11 mouse cellular contexts compared by ENCODE assay signal in the genomic region with DNA sequence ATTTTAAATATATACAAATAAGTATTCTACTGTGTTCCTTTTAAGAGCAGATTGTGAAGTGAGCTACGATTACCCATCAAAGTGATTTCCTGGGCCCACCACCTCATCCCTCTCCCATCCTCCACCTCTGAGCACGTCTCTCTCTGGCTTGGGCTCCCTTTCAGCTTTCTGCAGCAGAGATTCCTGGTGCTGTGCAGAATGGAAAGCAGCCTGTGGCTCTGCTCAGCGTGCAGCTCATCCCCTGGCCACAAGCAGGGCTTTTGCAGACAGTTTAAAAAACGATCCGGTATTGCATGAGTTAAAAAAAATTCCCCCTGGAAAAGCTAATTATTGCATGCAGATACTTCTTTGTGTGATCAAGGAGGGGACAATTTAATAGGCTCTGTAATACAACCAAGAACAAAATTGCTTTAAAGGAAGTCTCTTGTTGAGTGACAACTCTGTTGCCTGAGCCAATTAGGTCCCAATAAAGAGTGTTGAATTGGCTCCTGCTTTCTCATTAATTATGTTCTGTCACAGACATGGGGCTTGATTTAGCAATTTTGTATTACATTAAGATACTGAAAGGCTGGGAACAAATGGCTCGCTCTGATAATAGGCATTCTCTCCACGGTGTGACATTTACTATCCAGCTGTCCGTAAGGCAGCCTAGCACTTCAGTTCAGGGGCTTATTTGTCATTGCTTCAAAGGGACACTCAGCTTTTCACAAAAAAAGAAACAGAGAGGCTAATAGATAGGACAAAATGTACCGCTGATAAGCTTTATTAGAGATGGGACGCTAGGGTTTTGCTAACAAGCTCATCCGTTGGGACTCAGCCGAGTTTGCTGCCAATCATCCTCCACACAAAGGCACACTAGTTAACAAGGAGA.
A peak's percentile ranks its signal among the peaks of the same experiment; 100 is the strongest.
DNase-seq lines count a peak whose midpoint lies in the region; ATAC-seq lines count a peak whose summit lies in the region.
"Had no signal": no experiment of that assay in that cellular context is flagged by ENCODE, and none has a peak within 500 bp of the region (broad histone marks: within the 10 kb centered on the region; RNA-seq: fewer than 3 reads in every experiment).

No protein-coding gene starts in this region.

- no peak for DNase-seq in heart, adult 18-20 months
- peak; percentile 56 for DNase-seq in brain, adult 2 months (ENCODE audit: low read depth, low spot score)
- peak; percentile 25 for DNase-seq in midbrain, embryonic 10.5 days (ENCODE audit: low spot score)
- DNase-seq in thymus, postnatal 0 days (ENCODE audit: low spot score), result no peak
- DNase-seq in adrenal gland, postnatal 25 days, result no peak
- DNase-seq in adrenal gland, adult 8-10 months, result no peak
- DNase-seq: adrenal gland, adult 2 months had no signal

- no peak for ATAC-seq in heart, embryonic 14.5 days (ENCODE audit: insufficient number of reproducible peaks, insufficient read depth, low FRiP score, low read depth)
- peak; percentile 92 for ATAC-seq in forebrain, embryonic 13.5 days

- no peaks in the 10 kb centered on the region for H3K9me3 ChIP-seq in heart, embryonic 14.5 days (ENCODE audit: control insufficient read depth, low read length)
- H3K9me3 ChIP-seq in forebrain, embryonic 13.5 days (replicated peaks), result peaks cover 1% of the 10 kb centered on the region; the same call in 1 of the 2 replicates
- H3K9me3 ChIP-seq in midbrain, embryonic 10.5 days (replicated peaks), result no peaks in the 10 kb centered on the region; the same call in 1 of the 2 replicates
- H3K9me3 ChIP-seq: embryonic facial prominence, embryonic 15.5 days; liver, embryonic 15.5 days had no signal

- H3K36me3 ChIP-seq in heart, embryonic 14.5 days (ENCODE audit: control insufficient read depth, insufficient read depth, low read length), result no peaks in the 10 kb centered on the region
- H3K36me3 ChIP-seq in forebrain, embryonic 13.5 days (ENCODE audit: poor library complexity, severe bottlenecking), result 0 out of 2 replicates have a peak, but pooled peaks cover 2% of the 10 kb centered on the region
- no peaks in the 10 kb centered on the region for H3K36me3 ChIP-seq in midbrain, embryonic 10.5 days
- H3K36me3 ChIP-seq: embryonic facial prominence, embryonic 15.5 days; liver, embryonic 15.5 days had no signal

- no peak overlapping the region for H3K27ac ChIP-seq in heart, embryonic 14.5 days (replicated peaks in 1 of 2; ENCODE audit: control insufficient read depth in 1 of 2, insufficient read depth in 1 of 2, low read depth in 2 of 2, low read length in 2 of 2)
- peak overlapping the region; percentile 99 for H3K27ac ChIP-seq in forebrain, embryonic 13.5 days
- H3K27ac ChIP-seq in midbrain, embryonic 10.5 days (replicated peaks), result no peak overlapping the region
- H3K27ac ChIP-seq: embryonic facial prominence, embryonic 15.5 days; liver, embryonic 15.5 days had no signal

- H3K9ac ChIP-seq in heart, embryonic 14.5 days (ENCODE audit: low read length), result no peak overlapping the region
- peak overlapping the region; percentile 58; the same call in 1 of the 2 replicates for H3K9ac ChIP-seq in forebrain, embryonic 13.5 days
- H3K9ac ChIP-seq: embryonic facial prominence, embryonic 15.5 days; liver, embryonic 15.5 days had no signal

- peaks cover 0 to 4% of the 10 kb centered on the region in 2 experiments; a peak in 2 of 4 replicates for H3K4me1 ChIP-seq in heart, embryonic 14.5 days (ENCODE audit: control insufficient read depth in 2 of 2, insufficient read depth in 2 of 2, low read length in 2 of 2)
- peaks cover 74% of the 10 kb centered on the region for H3K4me1 ChIP-seq in forebrain, embryonic 13.5 days
- H3K4me1 ChIP-seq in midbrain, embryonic 10.5 days, result peaks cover 40% of the 10 kb centered on the region
- H3K4me1 ChIP-seq: liver, embryonic 15.5 days had no signal

- H3K4me2 ChIP-seq in heart, embryonic 14.5 days (ENCODE audit: low read length), result peak overlapping the region; percentile 22
- H3K4me2 ChIP-seq in forebrain, embryonic 13.5 days, result peak overlapping the region; percentile 54
- H3K4me2 ChIP-seq: embryonic facial prominence, embryonic 15.5 days; liver, embryonic 15.5 days had no signal

- WGBS in heart, embryonic 14.5 days, result 26% methylated on average over 12 of the region's 12 CpGs
- WGBS in forebrain, embryonic 13.5 days, result 2% methylated on average over 12 of the region's 12 CpGs
- 15% methylated on average over 12 of the region's 12 CpGs for WGBS in midbrain, embryonic 10.5 days

- H3K27me3 ChIP-seq in heart, embryonic 14.5 days (ENCODE audit: control insufficient read depth, insufficient read depth, low read length), result no peaks in the 10 kb centered on the region
- H3K27me3 ChIP-seq in forebrain, embryonic 13.5 days, result no peaks in the 10 kb centered on the region
- H3K27me3 ChIP-seq in midbrain, embryonic 10.5 days (ENCODE audit: low read depth, poor library complexity, severe bottlenecking), result peaks cover 66% of the 10 kb centered on the region
- H3K27me3 ChIP-seq: embryonic facial prominence, embryonic 15.5 days; liver, embryonic 15.5 days had no signal

- no peak overlapping the region for H3K4me3 ChIP-seq in heart, embryonic 14.5 days (ENCODE audit: control insufficient read depth in 1 of 2, insufficient read depth in 1 of 2, low read depth in 1 of 2, low read length in 2 of 2)
- peak overlapping the region; percentile 6 for H3K4me3 ChIP-seq in forebrain, embryonic 13.5 days
- peak overlapping the region; percentile 23; the same call in 1 of the 2 replicates for H3K4me3 ChIP-seq in midbrain, embryonic 10.5 days
- H3K4me3 ChIP-seq: embryonic facial prominence, embryonic 15.5 days; liver, embryonic 15.5 days had no signal

Comparison
In these comparisons a context has a peak if more than half of its experiments do, and no peak if none do; other contexts are left out.
1. H3K4me3 ChIP-seq: peak in forebrain, embryonic 13.5 days (single experiment) and midbrain, embryonic 10.5 days (single experiment); none in heart, embryonic 14.5 days (0 of 2).
2. DNase-seq: peak in brain, adult 2 months (single experiment) and midbrain, embryonic 10.5 days (single experiment); none in heart, adult 18-20 months (0 of 2), thymus, postnatal 0 days (single experiment), adrenal gland, postnatal 25 days (single experiment) and adrenal gland, adult 8-10 months (single experiment).